Mouse (Mus musculus) intestine, postnatal 0 days (tissue): ENCODE measurements around the gene Psmg3. TPM values are rescaled to one million over a fixed set of nuclear protein-coding genes. Genes with fewer than 3 reads are reported as not detected.

Experiments used
- ATAC-seq: fragments of 200-750 bp; cut with Nextera tagmentation; 2 replicates; pipeline ENCODE4 v1.8.0; 2017; ENCODE audit warnings: mild to moderate bottlenecking, moderate TSS enrichment, moderate library complexity
- H3K27ac ChIP-seq: fragments of 300-500 bp; sonication (generic); 2 replicates; pipeline ENCODE4 v1.5.1; 2014; ENCODE audit warnings: mild to moderate bottlenecking, low read depth, low read length, moderate library complexity
- H3K27me3 ChIP-seq: fragments of 300-500 bp; sonication (generic); replicated peaks from 2 replicates; pipeline ENCODE4 v1.6.1; 2014; ENCODE audit warnings: low read length, mixed read lengths; ENCODE audit not compliant: control insufficient read depth, insufficient read depth
- H3K36me3 ChIP-seq: fragments of 300-500 bp; sonication (generic); 2 replicates; pipeline ENCODE4 v1.6.1; 2014; ENCODE audit warnings: mild to moderate bottlenecking, moderate library complexity; ENCODE audit not compliant: control insufficient read depth, insufficient read depth
- H3K4me1 ChIP-seq: fragments of 300-500 bp; sonication (generic); replicated peaks from 2 replicates; pipeline ENCODE4 v1.6.1; 2014; ENCODE audit warnings: antibody characterized with exemption, low read length, mixed read lengths; ENCODE audit not compliant: control insufficient read depth, insufficient read depth
- H3K4me2 ChIP-seq: fragments of 300-500 bp; sonication (generic); replicated peaks from 2 replicates; pipeline ENCODE4 v1.6.1; 2014; ENCODE audit warnings: low read depth, mild to moderate bottlenecking, moderate library complexity
- H3K4me3 ChIP-seq: fragments of 300-500 bp; sonication (generic); 2 replicates; pipeline ENCODE4 v1.5.1; 2014; ENCODE audit warnings: low read depth, low read length
- H3K9ac ChIP-seq: fragments of 300-500 bp; sonication (generic); 2 replicates; pipeline ENCODE4 v1.6.1; 2014; ENCODE audit warnings: mild to moderate bottlenecking, low read depth, low read length
- H3K9me3 ChIP-seq: fragments of 300-500 bp; sonication (generic); 2 replicates; pipeline ENCODE4 v1.6.1; 2016; ENCODE audit warnings: mixed run types; ENCODE audit not compliant: control insufficient read depth
- CTCF ChIP-seq: sonication (generic); IDR thresholded peaks from 2 replicates; pipeline ENCODE4 v1.5.1; 2016; ENCODE audit warnings: low read depth, mild to moderate bottlenecking, control low read depth, antibody characterized with exemption, moderate library complexity
- WGBS: fragments of 180-500 bp; shearing (Covaris S2); extraction: QIAGEN DNeasy Blood & Tissue Kit; methylation state at CpG from one replicate; pipeline ENCODE4 v1.1.7; 2014; 5-methylcytosine and 5-hydroxymethylcytosine counted together
- polyA plus RNA-seq: library from polyadenylated mRNA; unstranded; fragments of >200 nt; fragmentation: Nextera tagmentation; extraction: Ambion mirVana; gene quantifications from 2 replicates; pipeline ENCODE4 v1.2.1, GENCODE M21; 2015

The Psmg3 gene
- polyA plus RNA-seq, 1 experiment from 2014 or later: 34.4 TPM

DNA sequence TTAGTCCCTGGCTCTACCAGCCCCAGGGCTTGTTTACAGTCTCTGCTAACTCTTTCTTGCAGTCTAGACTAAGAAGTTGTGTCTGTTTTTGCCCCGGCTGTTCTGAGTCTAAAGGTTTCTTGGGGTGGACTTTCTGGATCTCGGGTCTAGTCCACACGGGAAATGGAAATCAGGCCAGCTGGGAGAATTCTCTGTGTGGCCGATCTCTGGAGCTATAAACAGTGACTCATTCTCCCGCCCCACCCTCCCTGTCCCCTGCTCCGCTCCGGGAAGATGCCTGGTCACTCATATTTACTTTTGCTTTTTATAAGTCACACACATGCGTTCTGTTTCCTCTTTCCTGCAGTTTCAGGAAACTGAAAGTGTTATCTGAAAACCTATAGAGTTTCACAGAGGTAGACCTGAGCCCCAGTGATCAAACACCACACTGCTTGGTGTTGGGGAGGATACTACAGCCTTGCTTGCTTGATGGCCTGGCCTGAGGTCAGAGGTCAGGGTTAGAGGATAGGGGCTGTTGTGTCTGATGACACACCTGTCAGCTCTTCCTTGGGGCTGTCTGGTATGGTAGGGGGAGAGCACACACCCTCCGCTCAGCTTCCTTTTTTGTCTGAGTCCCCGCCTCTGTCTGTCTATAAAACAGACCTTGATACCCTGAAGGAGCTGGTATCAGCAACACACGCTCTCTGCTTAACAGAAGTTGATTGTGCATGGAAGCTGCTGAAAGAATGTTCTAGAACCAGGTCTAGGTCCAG, 33.2 kb downstream of the Psmg3 start:
- H3K9ac ChIP-seq: peak overlapping the region; percentile 84
- peak; percentile 56 for ATAC-seq
- H3K36me3 ChIP-seq: peaks cover 4% of the 10 kb centered on the region; the same call in 1 of the 2 replicates
- no peak for TF ChIP-seq CTCF
- peak overlapping the region; percentile 96 for H3K4me2 ChIP-seq
- H3K4me3 ChIP-seq: peak overlapping the region; percentile 65
- WGBS: 11% methylated on average over 11 of the region's 11 CpGs
- H3K9me3 ChIP-seq: no peaks in the 10 kb centered on the region
- peaks cover 33% of the 10 kb centered on the region for H3K4me1 ChIP-seq
- H3K27ac ChIP-seq: peak overlapping the region; percentile 99
- H3K27me3 ChIP-seq: no peaks in the 10 kb centered on the region

DNA sequence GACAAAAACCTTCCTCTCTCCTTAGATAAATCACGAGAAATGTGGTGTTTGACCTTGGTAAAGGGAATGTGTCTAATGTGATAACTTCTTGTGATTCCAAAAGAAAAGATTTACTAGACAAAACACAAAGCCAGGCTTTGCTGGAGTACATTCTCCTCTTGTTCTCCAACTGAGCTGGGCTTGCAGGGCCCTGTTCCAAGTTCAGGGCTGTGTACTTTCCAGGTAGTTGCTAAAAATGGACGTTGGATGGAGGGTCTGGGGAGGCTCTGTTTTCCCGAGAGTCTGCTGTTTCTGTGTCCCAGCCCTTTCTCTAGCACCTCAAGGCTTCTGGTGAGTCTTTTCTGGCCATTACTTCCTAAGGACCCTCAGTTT, 33.7 kb downstream of the Psmg3 start:
- no peak for TF ChIP-seq CTCF
- Histone ChIP-seq H3K9me3 (no peaks in the 10 kb centered on the region), H3K4me3 (peak overlapping the region; percentile 65), H3K4me1 (peaks cover 31% of the 10 kb centered on the region), H3K4me2 (peak overlapping the region; percentile 96), H3K27me3 (no peaks in the 10 kb centered on the region), H3K27ac (peak overlapping the region; percentile 99), H3K9ac (peak overlapping the region; percentile 84), H3K36me3 (peaks cover 4% of the 10 kb centered on the region; the same call in 1 of the 2 replicates)
- ATAC-seq: no peak
- WGBS: 8% methylated on average over 3 of the region's 3 CpGs

DNA sequence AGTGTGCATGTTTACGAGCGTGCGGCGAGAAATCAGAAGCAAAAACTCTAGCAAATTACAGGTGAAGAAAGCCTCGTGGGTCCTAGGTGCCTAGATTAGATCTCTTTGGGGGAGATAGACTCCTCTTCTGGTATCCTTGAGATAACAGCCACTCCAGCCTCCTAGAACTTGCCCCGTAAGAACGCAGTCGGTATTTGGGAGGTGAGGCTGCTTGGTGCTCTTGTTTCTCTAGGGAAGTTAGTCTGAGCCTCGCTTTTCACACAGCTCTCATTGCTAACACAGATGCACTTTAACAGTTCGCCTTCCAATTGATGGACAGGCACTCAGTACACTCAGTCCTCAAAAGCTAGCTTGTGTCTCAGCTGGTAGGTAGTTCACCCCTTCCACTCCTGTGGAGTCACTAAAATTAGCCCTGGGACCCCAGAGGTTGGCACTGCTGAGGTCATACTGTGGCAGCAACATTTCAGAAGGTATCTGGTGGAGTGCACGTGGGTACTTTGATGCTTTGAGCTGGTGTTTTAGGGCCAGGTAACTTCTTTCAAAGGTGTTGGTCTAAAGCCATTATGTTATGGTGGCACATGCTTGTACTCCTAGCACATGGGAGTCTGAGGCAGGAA, 34.4 kb downstream of the Psmg3 start:
- Histone ChIP-seq H3K9me3 (no peaks in the 10 kb centered on the region), H3K4me1 (peaks cover 24% of the 10 kb centered on the region), H3K4me2 (peak overlapping the region; percentile 96), H3K27me3 (no peaks in the 10 kb centered on the region), H3K27ac (peak overlapping the region; percentile 99), H3K9ac (peak overlapping the region; percentile 84), H3K36me3 (peaks cover 4% of the 10 kb centered on the region; the same call in 1 of the 2 replicates), H3K4me3 (peak overlapping the region; percentile 65)
- no peak for TF ChIP-seq CTCF
- WGBS: 10% methylated on average over 11 of the region's 11 CpGs
- no peak for ATAC-seq

GRCm38 (mm10) chr5:139791227-139792158, 35.2 kb downstream of the Psmg3 start, which contains the start of gene Mafk:
Mafk (plus strand) TSS chr5:139791513.
- Histone ChIP-seq H3K27ac (peak within 1 kb of the TSS; percentile 99), H3K4me2 (peak within 1 kb of the TSS; percentile 96), H3K9me3 (no peaks in the 10 kb centered on the region), H3K4me3 (peak within 1 kb of the TSS; percentile 65), H3K36me3 (peaks cover 4% of the 10 kb centered on the region; the same call in 1 of the 2 replicates), H3K27me3 (no peaks in the 10 kb centered on the region), H3K9ac (peak within 1 kb of the TSS; percentile 84), H3K4me1 (peaks cover 19% of the 10 kb centered on the region)
- under 1% methylated on average over 90 of the region's 92 CpGs for WGBS
- peak; percentile 79 for ATAC-seq
- peak; percentile 29 for TF ChIP-seq CTCF

GRCm38 (mm10) chr5:139789466-139789865, 37.2 kb downstream of the Psmg3 start:
- H3K4me2 ChIP-seq: no peak overlapping the region
- peaks cover 8% of the 10 kb centered on the region for H3K4me1 ChIP-seq
- H3K4me3 ChIP-seq: no peak overlapping the region
- H3K9me3 ChIP-seq: no peaks in the 10 kb centered on the region
- no peaks in the 10 kb centered on the region for H3K27me3 ChIP-seq
- peak; percentile 39 for TF ChIP-seq CTCF
- no peak overlapping the region for H3K27ac ChIP-seq
- ATAC-seq: no peak
- no peaks in the 10 kb centered on the region for H3K36me3 ChIP-seq
- WGBS: 49% methylated on average over 4 of the region's 4 CpGs
- no peak overlapping the region for H3K9ac ChIP-seq
